Mouse (Mus musculus): ENCODE measurements around the gene Shisa4.

DNA sequence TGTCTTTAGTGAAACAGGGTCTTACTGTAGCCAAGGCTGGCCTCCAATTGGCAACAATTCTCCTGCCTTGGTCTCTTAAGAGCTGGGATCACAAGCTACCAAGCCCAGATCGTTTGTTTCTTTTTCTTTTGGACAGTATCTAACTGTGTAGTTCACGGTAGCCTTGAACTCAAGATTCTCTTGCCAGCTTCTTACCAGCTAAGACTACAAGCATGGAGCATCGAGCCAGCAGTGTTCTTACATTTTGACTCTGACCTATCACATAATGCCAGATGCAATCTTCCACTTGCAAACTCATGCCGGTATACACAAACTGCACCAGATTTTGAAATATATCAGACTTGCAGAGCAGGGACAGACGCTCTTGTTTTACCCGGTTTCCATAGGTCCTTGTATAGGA lies 47.7 kb upstream of the Shisa4 start:
- no peak for TF ChIP-seq POLR2A (IDR thresholded peaks at IDR 0.05; ENCODE audit: borderline replicate concordance, extremely low read depth, low read depth, low read length)
- TF ChIP-seq CTCF (IDR thresholded peaks at IDR 0.05; ENCODE audit: insufficient read depth, low read length), result no peak

Data from lung, adult 2 months (tissue).